Mouse (Mus musculus) stomach, postnatal 0 days (tissue): Measurements from ENCODE around the gene Syt14. TPM values are rescaled to one million over a fixed set of nuclear protein-coding genes. Genes with fewer than 3 reads are reported as not detected.
A peak's percentile ranks its signal among the peaks of the same experiment; 100 is the strongest.

Source experiments
- ATAC-seq: fragments of 200-750 bp; cut with Nextera tagmentation; 2 replicates; pipeline ENCODE4 v1.8.0; 2017; ENCODE audit not compliant: low FRiP score, low TSS enrichment
- DNase-seq: peaks from one replicate; pipeline ENCODE4 v3.0.0-alpha.2; 2016; ENCODE audit warnings: low spot score
- H3K27ac ChIP-seq: fragments of 300-500 bp; sonication (generic); replicated peaks from 2 replicates; pipeline ENCODE4 v1.5.1; 2014; ENCODE audit warnings: mild to moderate bottlenecking, control low read depth
- H3K27me3 ChIP-seq: fragments of 300-500 bp; sonication (generic); 2 replicates; pipeline ENCODE4 v1.6.1; 2014; ENCODE audit warnings: low read length; ENCODE audit not compliant: control insufficient read depth, insufficient read depth
- H3K36me3 ChIP-seq: fragments of 300-500 bp; sonication (generic); 2 replicates; pipeline ENCODE4 v1.6.1; 2014; ENCODE audit warnings: low read length, mixed read lengths; ENCODE audit not compliant: control insufficient read depth, insufficient read depth
- H3K4me1 ChIP-seq: fragments of 300-500 bp; sonication (generic); replicated peaks from 2 replicates; pipeline ENCODE4 v1.6.1; 2014; ENCODE audit warnings: antibody characterized with exemption; ENCODE audit not compliant: control insufficient read depth, insufficient read depth
- H3K4me2 ChIP-seq: fragments of 300-500 bp; sonication (generic); replicated peaks from 2 replicates; pipeline ENCODE4 v1.6.1; 2014; ENCODE audit warnings: low read depth, mild to moderate bottlenecking, control low read depth, moderate library complexity
- H3K4me3 ChIP-seq: fragments of 300-500 bp; sonication (generic); 2 replicates; pipeline ENCODE4 v1.5.1; 2014; ENCODE audit warnings: low read depth, low read length, control low read depth
- H3K9ac ChIP-seq: fragments of 300-500 bp; sonication (generic); 2 replicates; pipeline ENCODE4 v1.6.1; 2014; ENCODE audit warnings: mild to moderate bottlenecking, low read length, control low read depth, mixed read lengths
- H3K9me3 ChIP-seq: fragments of 300-500 bp; sonication (generic); 2 replicates; pipeline ENCODE4 v1.6.1; 2016; ENCODE audit warnings: low read length; ENCODE audit not compliant: control insufficient read depth
- CTCF ChIP-seq: IDR thresholded peaks from 2 replicates; pipeline ENCODE4 v1.5.1; 2016; ENCODE audit warnings: antibody characterized with exemption, low read depth, mild to moderate bottlenecking, moderate library complexity
- EP300 ChIP-seq: optimal IDR thresholded peaks from 2 replicates; pipeline ENCODE3; 2016; ENCODE audit warnings: antibody characterized with exemption
- WGBS: fragments of 180-500 bp; shearing (Covaris S2); extraction: QIAGEN DNeasy Blood & Tissue Kit; methylation state at CpG from one replicate; pipeline ENCODE4 v1.1.7; 2014; 5-methylcytosine and 5-hydroxymethylcytosine counted together
- polyA plus RNA-seq: library from polyadenylated mRNA; unstranded; fragments of >200 nt; fragmentation: Nextera tagmentation; extraction: Ambion mirVana; gene quantifications from 2 replicates; pipeline ENCODE4 v1.2.1, GENCODE M21; 2015

Syt14 gene
- polyA plus RNA-seq, 1 experiment from 2014 or later, result 0.17 TPM

- Histone ChIP-seq H3K27me3 (no peaks in the 10 kb centered on the region), H3K27ac (no peak overlapping the region), H3K9ac (no peak overlapping the region), H3K4me3 (no peak overlapping the region), H3K9me3 (no peaks in the 10 kb centered on the region), H3K4me1 (no peaks in the 10 kb centered on the region), H3K36me3 (no peaks in the 10 kb centered on the region), H3K4me2 (no peak overlapping the region)
- DNase-seq, result no peak
- 78% methylated on average over 2 of the region's 2 CpGs for WGBS
- TF ChIP-seq EP300, result no peak
- TF ChIP-seq CTCF, result no peak
- ATAC-seq, result no peak
These were observed 96.5 kb downstream of the Syt14 start for GRCm38 (mm10) chr1:192939033-192939432.

GRCm38 (mm10) chr1:192937956-192938355 lies 97.6 kb downstream of the Syt14 start:
- no peak overlapping the region for H3K9ac ChIP-seq
- H3K9me3 ChIP-seq, result no peaks in the 10 kb centered on the region
- no peaks in the 10 kb centered on the region for H3K27me3 ChIP-seq
- H3K4me3 ChIP-seq, result no peak overlapping the region
- DNase-seq (no peak), ATAC-seq (no peak)
- H3K4me2 ChIP-seq, result no peak overlapping the region
- WGBS, result 83% methylated on average over 2 of the region's 2 CpGs
- H3K27ac ChIP-seq, result no peak overlapping the region
- no peak for TF ChIP-seq EP300
- H3K4me1 ChIP-seq, result no peaks in the 10 kb centered on the region
- H3K36me3 ChIP-seq, result no peaks in the 10 kb centered on the region

DNA sequence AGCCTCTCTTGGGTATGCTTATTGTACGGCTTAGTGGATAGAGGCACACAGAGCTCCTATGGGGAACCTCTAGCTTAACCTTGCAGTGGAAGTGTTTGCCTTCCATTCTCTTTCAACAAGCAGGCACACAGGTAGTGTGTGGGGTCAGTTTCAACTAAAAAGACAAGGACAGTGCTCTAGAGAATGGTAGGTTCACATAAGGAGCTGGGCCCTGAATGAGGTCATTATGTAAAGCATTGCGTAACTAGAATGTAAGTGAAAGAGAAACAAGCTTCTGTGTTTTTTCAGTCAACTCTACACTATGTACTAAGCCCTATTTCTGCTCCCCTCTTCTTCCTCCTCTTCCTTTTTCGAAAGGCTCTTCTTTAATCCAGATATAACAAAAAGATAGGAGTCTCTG lies 103.8 kb downstream of the Syt14 start:
- Histone ChIP-seq H3K4me2 (no peak overlapping the region), H3K27me3 (no peaks in the 10 kb centered on the region), H3K36me3 (no peaks in the 10 kb centered on the region), H3K4me1 (no peaks in the 10 kb centered on the region), H3K27ac (no peak overlapping the region), H3K4me3 (no peak overlapping the region), H3K9me3 (no peaks in the 10 kb centered on the region), H3K9ac (no peak overlapping the region)
- no peak for ATAC-seq
- TF ChIP-seq CTCF (no peak), EP300 (no peak)
- DNase-seq, result no peak
- WGBS, result 82% methylated on average over 3 of the region's 3 CpGs

DNA sequence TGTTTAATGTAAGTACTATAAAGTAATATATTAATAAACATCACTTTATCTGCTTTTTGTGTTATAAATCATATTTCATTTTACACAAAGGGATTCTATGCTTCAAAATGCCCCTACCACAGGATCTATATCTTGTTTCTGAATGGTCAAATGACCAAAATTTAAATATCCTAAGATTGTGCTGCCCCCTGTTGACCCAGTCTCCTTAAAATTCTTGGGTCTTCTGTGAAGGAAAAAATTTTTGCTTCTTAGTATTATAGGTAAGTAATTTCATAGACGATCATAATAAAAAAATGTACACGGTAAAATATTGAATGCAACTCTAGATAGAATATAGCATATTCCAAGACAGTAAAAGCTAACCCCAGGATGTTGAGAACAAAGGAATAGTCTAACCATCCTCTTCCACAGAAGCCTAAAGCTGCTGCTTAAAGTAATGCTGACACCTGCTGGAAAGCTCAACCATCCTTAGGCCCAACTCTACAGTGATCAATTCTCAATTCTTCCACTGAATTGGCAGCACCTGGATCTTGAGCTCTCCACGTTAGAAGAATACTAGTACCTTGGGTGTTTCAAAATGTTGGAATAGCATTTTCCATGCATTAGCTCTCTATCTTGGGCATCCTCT lies 123.4 kb downstream of the Syt14 start:
- no peak for ATAC-seq

DNA sequence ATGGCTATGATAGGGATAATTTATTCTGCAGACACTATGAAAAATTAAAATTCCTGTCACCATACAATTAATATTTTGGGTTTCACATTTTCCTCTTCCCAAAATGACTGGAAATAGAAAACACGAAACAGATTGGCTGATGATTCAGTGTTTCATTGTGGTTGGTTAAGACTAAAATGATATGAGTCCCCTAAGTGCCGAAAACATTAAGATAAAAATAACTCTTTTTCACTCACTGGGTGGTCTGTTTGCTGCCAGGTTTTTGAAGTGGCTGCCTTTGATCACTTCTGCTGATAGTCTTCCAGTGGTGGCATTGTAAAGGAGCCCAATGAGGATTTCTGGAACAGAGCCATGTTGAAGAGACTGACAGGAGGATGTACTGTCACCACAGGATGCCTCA lies 134.1 kb downstream of the Syt14 start:
- H3K4me2 ChIP-seq, result no peak overlapping the region
- DNase-seq (no peak), ATAC-seq (no peak)
- no peak overlapping the region for H3K27ac ChIP-seq
- H3K36me3 ChIP-seq, result no peaks in the 10 kb centered on the region
- no peaks in the 10 kb centered on the region for H3K9me3 ChIP-seq
- H3K4me3 ChIP-seq, result no peak overlapping the region
- no peak for TF ChIP-seq CTCF
- TF ChIP-seq EP300, result no peak
- no peak overlapping the region for H3K9ac ChIP-seq
- no peaks in the 10 kb centered on the region for H3K4me1 ChIP-seq
- WGBS, result 64% methylated on average over 2 of the region's 2 CpGs
- H3K27me3 ChIP-seq, result no peaks in the 10 kb centered on the region

More for the DNA sequence above, 123.4 kb downstream of the Syt14 start:
- DNase-seq, result no peak
- Histone ChIP-seq H3K9ac (no peak overlapping the region), H3K4me3 (no peak overlapping the region), H3K9me3 (no peaks in the 10 kb centered on the region), H3K4me1 (no peaks in the 10 kb centered on the region), H3K27me3 (no peaks in the 10 kb centered on the region), H3K27ac (no peak overlapping the region), H3K4me2 (no peak overlapping the region), H3K36me3 (no peaks in the 10 kb centered on the region)
- WGBS, result 63% methylated on average over 3 of the region's 3 CpGs
- TF ChIP-seq CTCF (peak; percentile 59), EP300 (no peak)

DNA sequence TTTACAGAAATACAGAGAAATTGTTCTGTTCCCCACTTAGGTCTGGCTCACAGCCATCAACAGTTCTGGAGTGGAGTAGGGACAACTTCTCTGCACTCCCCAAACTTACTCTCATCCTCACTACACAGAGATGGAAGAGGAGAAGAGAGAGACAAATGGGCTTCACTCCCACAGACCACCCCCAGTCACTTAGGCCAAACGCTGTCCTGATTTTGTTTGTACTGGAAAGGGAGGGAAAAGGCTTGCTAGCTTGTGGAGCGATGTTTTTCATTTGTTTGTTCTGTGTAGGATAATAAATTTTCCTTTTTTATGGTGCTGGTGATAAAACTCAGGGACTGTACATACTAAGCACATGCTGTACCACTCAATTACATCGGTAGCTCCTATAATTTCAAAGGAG lies 134.7 kb downstream of the Syt14 start:
- TF ChIP-seq EP300, result no peak
- no peak for TF ChIP-seq CTCF
- H3K27ac ChIP-seq, result no peak overlapping the region
- no peaks in the 10 kb centered on the region for H3K4me1 ChIP-seq
- H3K4me3 ChIP-seq, result no peak overlapping the region
- no peaks in the 10 kb centered on the region for H3K9me3 ChIP-seq
- ATAC-seq (no peak), DNase-seq (no peak)
- H3K9ac ChIP-seq, result no peak overlapping the region
- H3K27me3 ChIP-seq, result no peaks in the 10 kb centered on the region
- no peaks in the 10 kb centered on the region for H3K36me3 ChIP-seq
- WGBS, result 38% methylated on average over 3 of the region's 3 CpGs
- H3K4me2 ChIP-seq, result no peak overlapping the region
